Comparison of ENCODE assay signal across 7 mouse cellular contexts in genomic region chr9:106885901-106886731, GRCm38 (mm10). TPM values are rescaled to one million over a fixed set of nuclear protein-coding genes. Genes with fewer than 3 reads are reported as not detected.
DNase-seq lines count a peak whose midpoint lies in the region; ATAC-seq and TF ChIP-seq lines count a peak whose summit lies in the region.

No protein-coding gene starts in this region.

- DNase-seq in MEL (ENCODE audit: low read depth, low spot score), result peak; percentile 60
- DNase-seq in heart, postnatal 36 days, result peak; percentile 37 to 55
- DNase-seq in left cerebral cortex, postnatal 4 days, result peak; percentile 53
- DNase-seq in mesoderm, embryonic 11.5 days (ENCODE audit: low read depth, low spot score), result peak; percentile 45
- peak; percentile 31 to 72 for DNase-seq in spleen, postnatal 10 days (ENCODE audit: low spot score in 2 of 2)

- no peak for TF ChIP-seq POLR2A in MEL (IDR thresholded peaks at IDR 0.05; ENCODE audit: control insufficient read depth in 1 of 2, insufficient read depth in 1 of 2, low read depth in 1 of 2, low read length in 2 of 2, poor library complexity in 1 of 2)
- no peak for TF ChIP-seq POLR2A in bone marrow macrophage, adult 2 months (IDR thresholded peaks at IDR 0.05; ENCODE audit: borderline replicate concordance, low read depth, low read length)

- no peak for TF ChIP-seq RAD21 in MEL (IDR thresholded peaks at IDR 0.05; ENCODE audit: low read depth, low read length)

- H3K27ac ChIP-seq in MEL (ENCODE audit: control insufficient read depth, low read depth, low read length), result peak overlapping the region; percentile 58
- peak overlapping the region; percentile 45 for H3K27ac ChIP-seq in bone marrow macrophage, adult 2 months (ENCODE audit: insufficient read depth, low read depth, low read length)

- H3K27me3 ChIP-seq in MEL (ENCODE audit: control insufficient read depth in 1 of 2, insufficient read depth in 2 of 2, low read length in 2 of 2), result no peaks in the 10 kb centered on the region

- peaks cover 3 to 59% of the 10 kb centered on the region in 2 experiments for H3K36me3 ChIP-seq in MEL (ENCODE audit: control insufficient read depth in 1 of 2, insufficient read depth in 2 of 2, low read length in 2 of 2)

- TF ChIP-seq EP300 in MEL (IDR thresholded peaks at IDR 0.05; ENCODE audit: low read depth in 1 of 2, low read length in 2 of 2), result no peak

- peak overlapping the region; percentile 88 for H3K4me3 ChIP-seq in MEL (ENCODE audit: control insufficient read depth in 1 of 2, insufficient read depth in 1 of 2, low read depth in 2 of 2, low read length in 2 of 2)
- peak overlapping the region; percentile 85 for H3K4me3 ChIP-seq in bone marrow macrophage, adult 2 months (ENCODE audit: insufficient read depth, low read length)

- peaks cover 4 to 54% of the 10 kb centered on the region in 2 experiments; a peak in 3 of 4 replicates for H3K4me1 ChIP-seq in MEL (ENCODE audit: control insufficient read depth in 1 of 2, insufficient read depth in 2 of 2, low read length in 2 of 2)
- H3K4me1 ChIP-seq in bone marrow macrophage, adult 2 months (ENCODE audit: control insufficient read depth, insufficient read depth, low read length), result peaks cover 49% of the 10 kb centered on the region

- no peak for TF ChIP-seq CTCF in MEL (IDR thresholded peaks at IDR 0.05 in 2 of 3, conservative IDR thresholded peaks at IDR 0.05 in 1 of 3; ENCODE audit: control insufficient read depth in 1 of 3, insufficient read depth in 1 of 3, low read depth in 2 of 3, low read length in 3 of 3, poor library complexity in 1 of 3, severe bottlenecking in 1 of 3)
- no peak for TF ChIP-seq CTCF in bone marrow macrophage, adult 2 months (IDR thresholded peaks at IDR 0.05; ENCODE audit: low read depth, low read length)

- H3K9me3 ChIP-seq in MEL (replicated peaks; ENCODE audit: insufficient read depth, low read length), result no peaks in the 10 kb centered on the region

- peak; percentile 32; the same call in 1 of the 2 replicates for ATAC-seq in erythroblast, adult 5-6 weeks (replicated peaks; ENCODE audit: low FRiP score, poor library complexity, severe bottlenecking)

- peak overlapping the region; percentile 97 for H3K9ac ChIP-seq in MEL (ENCODE audit: control insufficient read depth, low read depth, low read length, poor library complexity, severe bottlenecking)

- intact Hi-C loops in heart, postnatal 36 days (cut with DNase I), result loop anchor here (2.0 to 10.0 kb wide), 3 partner anchors 63 to 711 kb away; partner anchors contain the start of gene Wdr82
- intact Hi-C loops in left cerebral cortex, postnatal 4 days (cut with DNase I), result no loop called here

- H3K79me2 ChIP-seq in MEL (ENCODE audit: control insufficient read depth, insufficient read depth, low read length, poor library complexity), result peaks cover 54% of the 10 kb centered on the region

TF ChIP-seq in MEL, 35 proteins besides CTCF, POLR2A, EP300 and RAD21:
- TF ChIP-seq MAX (IDR thresholded peaks at IDR 0.05; ENCODE audit: low read length) (0 out of 2 replicates have a peak, but pooled peaks have one; percentile 35), TAL1 (IDR thresholded peaks at IDR 0.05; ENCODE audit: low read length) (no peak)

RNA-seq across cellular contexts. Expression of gene Rbm15b, which starts 1.1 kb away (rescaled TPM):
- total RNA-seq in MEL (2012; rRNA removed), result 23.3 and 29.7 TPM in 2 replicates
- polyA plus RNA-seq in MEL (2012; ENCODE audit: insufficient read depth in 1 of 2, insufficient read length in 2 of 2, low read depth in 1 of 2, low replicate concordance in 2 of 2, missing spikeins in 1 of 2), result 10 to 100 TPM in 1 of 2 experiments, not detected in 1; 42.2 TPM
- polyA plus RNA-seq in bone marrow macrophage, adult 2 months (2012; ENCODE audit: insufficient read depth, insufficient read length, missing spikeins), result 12.6 and 15.3 TPM in 2 replicates
- total RNA-seq in erythroblast, adult 5-6 weeks (2015; ENCODE audit: low replicate concordance), result 4.2 and 6.9 TPM in 2 replicates
- 8.6 and 10.2 TPM in 2 replicates for total RNA-seq in erythroblast, adult 5-6 weeks (2017; ENCODE audit: low replicate concordance)
- total RNA-seq in heart, postnatal 36 days (2021), result 10 to 100 TPM; 11.3 to 14.9 TPM
- total RNA-seq in left cerebral cortex, postnatal 4 days (2021), result 10 to 100 TPM; 90.2 to 93.0 TPM

RNA-seq across cellular contexts. Expression of gene Manf, which starts 5.7 kb away (rescaled TPM):
- total RNA-seq in MEL (2012; rRNA removed), result 209 and 316 TPM in 2 replicates
- polyA plus RNA-seq in MEL (2012; ENCODE audit: insufficient read depth in 1 of 2, insufficient read length in 2 of 2, low read depth in 1 of 2, low replicate concordance in 2 of 2, missing spikeins in 1 of 2), result 100 to 1,000 TPM in 1 of 2 experiments, not detected in 1; 289 TPM
- 92.2 and 103 TPM in 2 replicates for polyA plus RNA-seq in bone marrow macrophage, adult 2 months (2012; ENCODE audit: insufficient read depth, insufficient read length, missing spikeins)
- total RNA-seq in erythroblast, adult 5-6 weeks (2015; ENCODE audit: low replicate concordance), result 112 and 129 TPM in 2 replicates
- 49.9 and 77.7 TPM in 2 replicates for total RNA-seq in erythroblast, adult 5-6 weeks (2017; ENCODE audit: low replicate concordance)
- 100 to 1,000 TPM in 1 of 2 experiments, 10 to 100 TPM in 1; 99.1 to 164 TPM for total RNA-seq in heart, postnatal 36 days (2021)
- total RNA-seq in left cerebral cortex, postnatal 4 days (2021), result 100 to 1,000 TPM; 162 to 193 TPM

Comparison
In these comparisons a context has a peak if more than half of its experiments do, and no peak if none do; other contexts are left out.
1. Peak in every context shown above with its lines: DNase-seq, ATAC-seq, H3K4me3 ChIP-seq and H3K27ac ChIP-seq.